Mouse (Mus musculus): ENCODE data around the gene Gbf1.

The Gbf1 gene

GRCm38 (mm10) chr19:46328081-46329030 is 176.0 kb downstream of the Gbf1 start, which contains the start of gene Fbxl15:
Gene Fbxl15, plus strand, starts transcription at chr19:46328184.
- peak; percentile 96 for DNase-seq (ENCODE audit: low read depth, low spot score)

- DNase-seq (ENCODE audit: low read depth, low spot score) = no peak
Observed at GRCm38 (mm10) chr19:46329031-46329641, 176.8 kb downstream of the Gbf1 start.

- peak; percentile 82 for DNase-seq (ENCODE audit: low read depth, low spot score)
Observed at GRCm38 (mm10) chr19:46329951-46330350, 177.6 kb downstream of the Gbf1 start.

- no peak for DNase-seq (ENCODE audit: low read depth, low spot score)
Observed at GRCm38 (mm10) chr19:46330696-46331095, 178.4 kb downstream of the Gbf1 start.

- DNase-seq (ENCODE audit: low read depth, low spot score) = no peak
Observed at GRCm38 (mm10) chr19:46331326-46331725, 179.0 kb downstream of the Gbf1 start.

- no peak for DNase-seq (ENCODE audit: low read depth, low spot score)
Observed at GRCm38 (mm10) chr19:46331936-46332335, 179.6 kb downstream of the Gbf1 start.

GRCm38 (mm10) chr19:46332721-46333339 is 180.5 kb downstream of the Gbf1 start:
- DNase-seq (ENCODE audit: low read depth, low spot score) = no peak

GRCm38 (mm10) chr19:46333906-46334305 is 181.6 kb downstream of the Gbf1 start:
- no peak for DNase-seq (ENCODE audit: low read depth, low spot score)
